Mouse (Mus musculus) urinary bladder, postnatal 25 days (tissue): ENCODE results near the gene Wnt4.
A peak's percentile ranks its signal among the peaks of the same experiment; 100 is the strongest.

Source experiments
- DNase-seq: peaks from one replicate; pipeline ENCODE4 v3.0.0; 2022; ENCODE audit warnings: low spot score

The Wnt4 gene

DNA sequence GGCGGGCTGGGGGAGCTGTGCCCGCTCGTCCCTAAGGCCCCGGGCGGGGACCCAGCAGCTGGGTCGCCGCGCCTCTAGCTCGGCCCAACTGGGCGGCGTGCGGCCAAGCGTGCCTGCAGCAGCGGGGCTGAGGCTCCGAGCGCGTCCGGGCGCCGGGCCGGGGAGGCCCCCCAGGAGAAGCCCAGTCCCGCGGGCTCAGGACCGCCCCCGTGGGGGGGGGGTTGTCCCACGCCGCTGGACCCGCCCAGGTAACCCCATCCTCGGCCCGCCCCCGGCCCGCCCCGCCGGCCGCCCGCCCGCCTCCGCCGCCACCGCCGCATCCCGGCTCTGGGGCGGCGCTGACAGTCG, at the start of gene Wnt4:
TSS of gene Wnt4 (plus strand) at position 324 of the 348 bp plus-strand sequence.
- DNase-seq = peak; percentile 78

DNA sequence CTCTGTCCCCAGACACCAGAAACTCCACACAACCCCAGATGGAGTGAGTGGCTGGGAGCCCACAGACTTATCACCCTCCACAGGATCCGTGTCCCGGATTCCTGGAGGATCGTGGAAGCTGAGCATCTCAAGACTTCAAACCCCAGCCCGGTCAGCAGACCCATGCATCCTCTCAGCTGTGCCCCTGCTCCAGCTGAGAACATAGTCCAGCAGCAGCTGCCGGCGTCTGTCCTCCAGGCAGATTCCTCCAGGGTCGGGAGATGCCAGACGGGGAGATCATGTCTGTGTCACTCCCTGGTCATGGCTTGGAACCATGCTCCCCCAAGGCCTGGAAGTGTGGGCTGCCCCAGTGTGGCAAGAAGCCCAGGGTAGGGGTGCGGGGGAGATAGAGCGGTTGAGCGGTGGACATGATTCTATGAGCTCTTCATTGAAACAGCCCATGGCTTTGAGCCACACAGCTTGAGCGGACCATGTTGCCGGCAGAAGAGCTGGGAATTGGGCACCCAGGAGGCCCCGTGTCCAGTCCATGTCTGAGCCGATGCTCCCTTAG, 48.6 kb upstream of the Wnt4 start:
- DNase-seq = no peak

DNA sequence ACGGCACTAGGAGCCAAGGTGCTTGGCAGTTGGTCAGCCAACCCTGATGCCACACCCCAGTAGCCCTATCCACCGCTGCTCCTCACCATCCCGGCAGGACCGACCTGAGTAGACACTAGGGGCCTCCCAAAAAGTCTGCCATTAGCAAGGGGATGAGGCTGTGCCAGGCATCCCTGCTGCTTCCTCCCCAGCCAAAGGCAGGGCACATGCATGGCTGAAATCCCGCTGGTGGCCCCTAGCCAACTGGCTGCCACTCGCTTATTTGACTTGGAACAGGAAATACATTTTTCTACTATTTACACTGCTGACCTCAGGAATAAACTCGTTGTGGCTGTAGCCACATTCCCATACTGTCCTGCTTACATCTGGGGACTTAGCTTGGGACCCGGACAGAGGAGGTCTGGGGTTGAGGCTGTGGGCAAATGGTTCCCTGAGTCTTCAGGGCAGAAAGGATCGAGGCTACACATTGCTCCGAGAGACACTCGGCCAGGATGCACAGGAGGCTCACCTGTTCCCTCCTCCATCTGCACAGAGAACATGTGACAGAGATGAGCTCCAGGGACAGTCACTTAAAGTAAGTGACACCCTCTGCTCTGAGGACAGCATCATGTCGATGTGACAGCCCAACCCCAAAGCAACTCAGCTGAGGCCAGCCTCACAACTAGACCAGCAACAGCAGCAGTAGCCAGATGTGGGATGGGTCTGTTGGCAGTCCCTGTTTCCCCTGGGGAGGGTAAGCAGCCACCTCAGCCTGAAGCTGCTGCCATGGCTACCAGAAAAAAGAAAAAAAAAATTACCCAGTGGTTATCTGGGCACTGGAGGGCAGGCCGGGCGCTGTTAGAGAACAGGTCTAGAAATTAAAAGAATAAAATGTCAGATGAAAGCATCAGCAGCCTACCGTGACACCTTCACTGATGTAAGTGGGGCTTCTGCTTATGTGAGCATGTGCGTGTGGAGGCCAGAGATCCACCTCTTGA, 45.5 kb upstream of the Wnt4 start:
- peak; percentile 58 for DNase-seq

DNA sequence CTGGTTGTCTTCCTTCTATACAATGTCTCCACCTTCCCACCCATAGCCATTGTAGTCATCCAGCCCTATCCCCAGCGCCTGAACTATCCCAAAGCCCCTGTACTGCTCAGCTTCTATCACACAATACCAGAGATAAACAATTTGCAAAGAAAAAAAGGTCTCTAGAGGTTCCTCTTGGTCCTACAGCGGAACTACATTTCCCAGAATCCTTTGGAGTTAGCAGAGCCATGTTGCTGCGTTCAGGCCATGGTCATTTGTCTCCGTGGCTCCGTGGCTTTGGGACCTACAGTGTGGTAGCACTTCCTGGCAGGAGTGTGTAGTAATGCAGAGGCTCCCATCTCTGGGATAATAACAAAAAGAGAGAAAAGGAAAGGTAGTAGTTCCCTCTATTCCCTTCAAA, 43.7 kb upstream of the Wnt4 start:
- DNase-seq = no peak

DNA sequence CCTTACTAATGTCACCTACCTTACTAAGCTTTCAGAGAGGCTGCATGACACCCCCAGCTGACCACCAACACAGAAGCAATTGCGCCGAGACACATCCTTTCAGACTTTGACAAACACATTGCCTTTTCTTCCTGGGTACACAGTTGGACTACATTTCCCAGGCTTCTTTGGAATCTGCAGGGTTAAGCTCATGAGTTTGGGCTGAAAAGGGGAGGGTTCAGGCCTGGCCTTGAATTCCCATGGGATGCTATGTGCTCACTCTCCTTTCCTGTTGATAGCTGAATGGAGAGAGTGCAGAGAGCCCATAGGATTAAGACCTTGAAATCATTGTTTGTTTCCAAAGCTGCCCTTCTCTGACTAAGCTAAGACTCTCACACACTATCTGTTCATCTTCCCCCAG, 42.8 kb upstream of the Wnt4 start:
- DNase-seq = no peak

DNA sequence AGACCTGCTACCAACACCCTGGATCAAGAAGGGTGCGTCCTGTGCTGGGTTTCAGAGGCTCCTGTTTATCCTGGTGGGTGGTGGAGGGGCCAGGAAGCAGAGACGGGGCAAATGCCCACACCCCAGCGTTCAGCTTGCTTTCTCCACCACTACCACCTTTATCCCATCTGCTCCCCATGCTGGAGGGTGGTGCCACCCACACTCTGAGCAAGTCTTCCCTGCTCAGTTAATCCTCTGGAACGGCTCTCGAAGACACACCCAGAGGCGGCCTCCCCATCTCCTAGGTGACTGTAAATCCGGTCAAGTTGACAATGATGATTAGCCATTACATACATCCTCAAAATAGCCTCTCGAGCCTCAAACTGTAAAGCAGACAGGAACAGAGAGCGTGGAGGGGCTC, 41.9 kb upstream of the Wnt4 start:
- DNase-seq = no peak

DNA sequence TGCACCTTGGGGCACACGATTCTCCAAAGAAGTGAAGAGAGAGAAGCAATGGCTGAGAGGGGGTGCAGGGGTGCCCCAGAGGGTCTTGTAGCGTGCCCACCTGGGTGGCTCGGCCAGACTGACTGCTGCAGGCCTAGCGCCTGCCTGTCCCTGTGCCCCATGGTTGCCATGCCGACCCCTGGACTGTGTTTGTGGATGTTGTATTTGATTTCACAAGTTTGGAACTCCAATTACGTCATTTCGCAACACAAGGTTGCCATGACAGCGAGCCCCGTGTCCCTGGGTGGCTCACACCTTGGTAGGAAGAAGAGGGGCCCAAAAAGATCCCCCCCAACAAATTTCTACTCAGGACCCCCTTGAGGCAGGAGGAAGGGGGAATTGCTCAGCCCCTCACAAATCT, 32.4 kb upstream of the Wnt4 start:
- DNase-seq = no peak

DNA sequence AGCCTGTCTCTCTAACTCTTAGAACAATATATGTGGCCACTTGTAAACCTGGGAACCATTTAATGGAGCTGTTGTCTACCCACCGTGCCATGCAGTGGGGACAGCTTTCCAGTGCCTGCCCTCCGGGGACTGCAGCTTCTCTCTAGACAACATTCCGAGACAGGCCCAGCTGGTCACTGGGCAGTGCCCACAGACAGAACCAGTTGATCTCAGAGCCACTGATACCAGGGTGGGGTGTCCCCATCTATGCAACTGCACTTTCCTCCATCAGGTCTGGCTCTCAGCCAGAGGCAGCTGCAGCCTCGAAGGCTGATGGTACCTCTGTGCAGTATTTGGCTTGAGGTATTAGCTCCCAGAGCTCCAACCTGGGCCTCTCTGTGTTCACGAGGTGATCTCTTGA, 27.0 kb upstream of the Wnt4 start:
- peak; percentile 44 for DNase-seq

DNA sequence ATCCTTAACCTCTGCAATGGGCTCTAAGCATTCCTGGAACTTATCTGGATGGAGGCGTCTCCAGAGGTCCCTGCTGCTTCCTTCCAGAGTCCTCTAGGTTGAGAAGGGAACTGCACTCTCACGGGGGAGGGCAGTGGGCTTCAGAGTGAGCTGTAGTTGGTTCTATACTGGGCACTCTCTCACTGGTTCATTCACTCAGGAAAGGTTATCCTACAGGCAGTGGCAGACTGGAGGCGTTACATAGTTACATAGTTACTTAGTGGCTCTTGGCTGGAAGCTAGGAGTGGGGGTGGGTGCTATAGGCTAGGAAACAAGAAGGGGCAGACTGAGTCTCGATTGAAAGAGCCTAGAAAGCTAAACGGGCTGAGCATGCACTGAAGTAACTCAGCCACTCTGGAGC, 26.4 kb upstream of the Wnt4 start:
- DNase-seq = no peak

DNA sequence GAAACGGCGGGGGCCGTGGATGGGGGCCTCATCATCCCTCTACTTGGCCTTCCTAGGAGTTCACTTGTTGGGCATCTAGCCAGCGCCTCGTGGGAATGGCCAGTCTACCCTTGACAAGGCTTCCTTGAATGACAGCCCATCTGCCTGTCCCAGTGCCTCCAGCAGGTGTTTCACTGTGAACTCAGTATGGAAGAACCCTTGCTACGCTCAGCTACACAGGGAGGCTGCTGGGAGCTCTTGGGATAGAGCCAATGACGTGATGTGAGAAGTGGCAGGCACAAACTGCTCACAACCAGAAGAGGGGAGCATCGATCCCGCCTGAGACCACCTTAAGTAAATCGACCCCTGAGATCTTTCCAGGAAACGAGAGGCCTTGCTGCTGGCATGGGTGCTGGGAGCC, 23.7 kb upstream of the Wnt4 start:
- no peak for DNase-seq

DNA sequence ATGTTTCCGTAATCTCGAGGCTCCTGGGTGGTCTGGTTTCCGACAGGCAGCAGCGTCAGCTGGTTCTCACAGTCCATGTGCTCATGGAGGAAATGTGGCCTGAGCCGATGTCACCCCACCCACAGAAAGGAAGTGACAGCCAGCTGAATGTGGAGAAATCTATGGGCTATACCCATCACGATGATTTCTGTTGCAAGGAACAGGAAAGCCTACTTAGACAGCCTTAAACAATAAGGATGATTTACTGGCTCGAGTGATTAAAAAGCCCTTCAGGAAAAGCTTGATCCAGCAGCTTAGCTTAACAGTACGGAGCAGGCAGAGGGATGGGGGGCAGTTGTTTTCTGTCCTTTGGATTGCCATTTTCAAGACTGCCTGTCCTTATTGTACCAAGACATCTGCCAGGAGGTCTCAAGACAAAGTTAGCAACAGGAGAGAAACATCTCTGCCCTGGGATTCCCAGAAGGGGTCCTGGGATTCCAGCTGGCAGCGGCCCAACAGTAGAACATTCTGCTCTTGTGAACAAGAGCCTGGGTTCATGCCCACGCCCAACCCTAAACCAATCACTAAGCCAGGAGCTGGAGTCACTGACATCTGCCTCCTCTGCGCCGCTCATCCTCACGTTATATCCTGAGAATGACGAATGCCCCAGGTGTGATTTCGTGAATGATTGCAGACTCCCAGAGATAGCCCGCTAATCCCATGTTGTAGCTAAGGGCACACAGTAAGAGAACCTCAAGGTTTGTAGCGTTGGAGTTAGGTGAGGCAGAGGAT, 22.9 kb upstream of the Wnt4 start:
- DNase-seq = no peak

DNA sequence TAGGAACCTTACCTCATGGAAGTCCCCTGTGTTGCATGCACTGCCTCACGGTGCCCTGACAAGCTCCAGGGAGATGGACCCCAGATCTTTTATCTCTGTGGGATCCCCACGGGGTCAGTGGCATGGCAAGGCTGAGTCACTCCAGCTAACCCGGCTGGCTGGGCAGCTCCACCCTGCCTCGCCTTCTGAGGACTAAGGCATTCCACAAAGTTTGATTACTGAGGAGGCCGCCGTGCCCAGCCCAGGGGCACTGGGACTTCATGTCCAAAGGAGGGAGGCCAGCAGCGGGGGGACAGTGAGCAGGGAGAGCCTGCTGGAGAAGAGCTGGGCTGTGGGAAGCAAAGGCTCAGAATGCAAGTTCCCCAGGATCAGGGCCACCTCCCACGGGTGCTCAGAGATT, 21.7 kb upstream of the Wnt4 start:
- peak; percentile 46 for DNase-seq

DNA sequence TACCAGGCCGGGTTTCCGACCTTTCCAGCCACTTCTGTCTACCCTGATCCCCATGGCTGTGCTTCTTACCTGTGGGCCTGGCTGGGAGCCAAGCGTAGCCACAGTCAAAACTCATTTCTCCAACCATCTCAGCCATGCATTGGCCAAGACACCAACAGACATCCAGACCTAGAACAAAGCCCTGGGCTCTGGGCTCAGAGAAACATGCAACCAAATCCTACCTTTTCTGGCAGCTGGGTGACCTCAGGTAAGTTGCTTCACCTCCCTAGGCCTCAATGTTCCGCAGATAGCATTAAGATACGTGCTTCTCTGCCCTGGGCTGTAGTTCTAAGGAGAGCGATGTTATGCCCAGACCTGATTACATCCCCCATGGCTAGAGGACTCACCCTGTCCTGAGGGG, 15.5 kb upstream of the Wnt4 start:
- DNase-seq = no peak

DNA sequence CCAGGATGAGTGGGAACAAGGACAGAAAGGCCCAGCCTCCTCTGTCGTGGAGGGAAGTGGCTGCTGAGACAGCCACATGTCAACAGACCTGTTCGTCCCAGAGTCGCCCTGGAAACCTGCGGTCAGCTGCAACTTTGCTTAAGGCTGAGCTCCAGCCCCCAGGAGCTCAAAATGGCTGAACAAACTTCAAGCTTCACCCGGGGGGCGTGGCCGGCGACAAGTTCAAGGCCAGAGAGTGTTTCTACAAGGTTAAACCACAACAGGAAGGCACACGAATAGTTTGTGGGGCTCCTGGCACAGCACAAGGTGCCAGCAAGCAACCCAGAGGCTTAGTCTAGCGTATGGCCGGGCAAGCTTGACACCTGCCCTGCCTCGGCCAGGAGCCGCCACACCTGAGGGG, 13.2 kb upstream of the Wnt4 start:
- no peak for DNase-seq

DNA sequence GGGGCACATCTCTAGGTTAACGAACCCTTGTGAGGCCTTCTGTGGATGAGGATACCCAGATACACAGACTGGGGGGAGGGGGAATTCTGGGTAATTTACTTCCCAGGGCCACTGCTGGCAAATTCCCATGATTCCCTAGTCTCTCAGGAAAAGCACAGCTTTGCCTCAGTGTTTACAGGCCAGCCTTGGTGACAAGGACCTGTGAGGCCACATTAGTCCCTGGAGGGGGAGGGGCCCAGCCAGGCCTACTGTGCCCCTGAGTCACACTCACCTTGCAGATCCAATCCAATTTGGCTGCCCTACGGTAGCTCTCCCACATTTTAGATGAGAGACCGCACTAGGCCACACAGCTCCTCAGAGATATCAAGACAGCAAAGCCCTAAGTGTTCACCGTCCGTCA, 12.2 kb upstream of the Wnt4 start:
- no peak for DNase-seq

DNA sequence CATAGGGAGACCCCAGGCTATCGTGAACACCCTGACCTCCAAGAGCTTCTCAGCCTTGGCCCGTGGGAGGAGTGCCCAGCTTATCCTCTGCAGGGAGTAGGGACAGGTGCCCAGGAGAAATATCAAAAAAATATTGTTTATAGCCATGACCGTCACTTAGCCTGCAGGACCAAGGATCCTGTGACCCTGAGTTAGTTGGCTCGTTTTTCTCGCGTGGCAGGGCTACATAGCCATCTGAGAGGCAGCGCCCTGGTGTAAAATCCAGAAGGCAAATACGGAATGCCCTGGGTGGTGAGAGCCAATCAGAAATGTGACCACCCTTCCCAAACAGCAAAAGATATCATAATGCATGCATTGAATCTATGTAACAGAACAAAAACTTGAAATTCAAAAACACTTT, 8.7 kb upstream of the Wnt4 start:
- no peak for DNase-seq

DNA sequence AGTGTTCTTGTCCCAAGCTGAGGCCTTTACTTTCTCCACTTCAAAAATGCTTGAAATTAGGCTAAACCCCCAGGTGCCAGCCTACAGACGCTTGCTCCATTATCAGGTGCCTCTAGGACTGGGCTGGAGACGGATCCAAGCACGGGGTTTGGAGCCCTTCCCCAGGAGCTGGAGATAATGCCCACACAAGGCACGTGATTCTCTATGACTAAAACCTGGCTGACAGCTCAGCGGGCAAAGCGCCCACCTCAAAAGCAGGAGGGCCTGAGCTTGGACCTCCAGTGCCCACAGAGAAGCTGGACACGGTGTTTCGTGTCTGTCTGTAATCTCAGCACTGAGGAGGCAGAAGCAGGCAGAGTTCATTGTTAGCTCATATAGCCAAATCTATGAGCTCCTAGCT, 5.4 kb upstream of the Wnt4 start:
- DNase-seq = no peak

DNA sequence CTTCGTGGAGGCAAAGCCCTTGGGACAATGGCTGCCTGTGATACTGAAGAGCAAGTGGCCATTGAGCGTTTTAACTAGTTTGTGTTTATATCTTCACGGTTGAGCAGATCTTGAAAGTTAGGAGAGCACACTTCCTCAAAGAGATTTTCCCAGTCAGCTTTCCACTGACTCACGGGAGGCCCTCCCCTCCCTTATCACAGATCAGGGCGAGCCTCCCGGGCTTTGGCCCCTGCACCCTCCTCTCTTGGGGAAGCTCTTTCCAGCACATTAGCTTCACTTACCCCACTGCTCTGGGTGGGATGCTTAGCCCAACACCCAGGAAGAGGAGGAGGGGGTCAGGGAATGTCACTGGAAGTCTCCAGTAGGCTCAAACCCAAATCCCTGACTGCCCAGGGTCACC, 3.0 kb upstream of the Wnt4 start:
- DNase-seq = no peak

DNA sequence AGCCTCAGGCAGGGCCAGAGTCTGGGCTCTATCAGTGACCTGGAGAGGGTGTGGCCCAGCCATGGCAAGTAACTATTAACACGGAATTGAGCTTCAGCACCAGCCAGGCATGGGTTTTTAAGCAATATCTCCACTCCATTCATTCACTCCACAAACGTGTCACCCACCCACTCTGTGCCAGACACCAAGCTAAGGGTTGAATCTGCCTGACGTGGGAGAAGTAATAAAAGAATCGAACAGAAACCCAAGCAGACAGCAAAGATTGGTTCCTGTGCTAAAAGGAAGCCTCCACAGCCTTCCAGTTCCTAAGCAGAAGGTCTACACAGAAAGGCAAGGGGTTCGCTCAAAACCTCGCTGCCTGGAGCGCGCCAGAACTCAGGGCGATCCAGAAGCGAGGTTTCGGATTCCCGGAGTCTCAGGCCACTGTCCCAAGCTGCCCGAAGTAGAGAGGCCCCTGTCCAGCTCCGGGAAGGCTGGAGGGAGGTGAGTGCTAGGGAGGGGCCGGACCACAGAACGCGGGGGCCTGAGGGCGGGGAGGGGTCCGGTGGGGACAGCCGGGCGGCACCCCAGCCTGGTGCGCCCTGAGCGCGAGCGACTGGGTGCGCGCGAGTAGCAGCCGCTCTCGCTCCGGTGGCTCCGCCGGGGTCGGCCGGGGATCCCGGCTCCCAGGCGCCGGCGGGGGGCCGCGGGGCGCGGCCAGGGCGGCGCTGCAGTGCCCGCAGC, 685 bp upstream of the Wnt4 start:
- DNase-seq = no peak

DNA sequence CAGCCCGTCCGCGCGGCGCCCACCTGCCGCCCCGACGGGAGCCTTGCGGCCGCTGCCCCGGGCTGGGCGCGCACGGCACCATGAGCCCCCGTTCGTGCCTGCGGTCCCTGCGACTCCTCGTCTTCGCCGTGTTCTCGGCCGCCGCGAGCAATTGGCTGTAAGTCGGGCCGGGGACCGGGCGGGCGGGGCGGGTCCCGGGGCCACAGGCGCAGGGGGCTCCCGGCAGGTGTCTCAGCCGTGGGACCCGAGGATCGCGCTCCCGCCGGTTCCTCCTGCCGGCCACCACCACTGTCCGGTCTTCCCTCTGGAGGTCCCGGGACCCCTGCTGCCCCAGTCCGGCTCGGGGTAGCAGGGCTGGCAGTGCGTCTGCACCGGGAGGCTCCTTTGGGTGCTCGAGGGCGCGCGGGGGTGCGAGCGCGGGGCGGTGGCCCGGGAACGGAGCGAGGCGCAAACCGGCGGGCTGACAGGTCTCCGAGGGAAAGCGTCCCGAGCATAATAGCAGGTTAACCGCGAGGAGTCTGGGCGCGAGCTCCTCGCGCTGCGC, 383 bp downstream of the Wnt4 start:
- no peak for DNase-seq

DNA sequence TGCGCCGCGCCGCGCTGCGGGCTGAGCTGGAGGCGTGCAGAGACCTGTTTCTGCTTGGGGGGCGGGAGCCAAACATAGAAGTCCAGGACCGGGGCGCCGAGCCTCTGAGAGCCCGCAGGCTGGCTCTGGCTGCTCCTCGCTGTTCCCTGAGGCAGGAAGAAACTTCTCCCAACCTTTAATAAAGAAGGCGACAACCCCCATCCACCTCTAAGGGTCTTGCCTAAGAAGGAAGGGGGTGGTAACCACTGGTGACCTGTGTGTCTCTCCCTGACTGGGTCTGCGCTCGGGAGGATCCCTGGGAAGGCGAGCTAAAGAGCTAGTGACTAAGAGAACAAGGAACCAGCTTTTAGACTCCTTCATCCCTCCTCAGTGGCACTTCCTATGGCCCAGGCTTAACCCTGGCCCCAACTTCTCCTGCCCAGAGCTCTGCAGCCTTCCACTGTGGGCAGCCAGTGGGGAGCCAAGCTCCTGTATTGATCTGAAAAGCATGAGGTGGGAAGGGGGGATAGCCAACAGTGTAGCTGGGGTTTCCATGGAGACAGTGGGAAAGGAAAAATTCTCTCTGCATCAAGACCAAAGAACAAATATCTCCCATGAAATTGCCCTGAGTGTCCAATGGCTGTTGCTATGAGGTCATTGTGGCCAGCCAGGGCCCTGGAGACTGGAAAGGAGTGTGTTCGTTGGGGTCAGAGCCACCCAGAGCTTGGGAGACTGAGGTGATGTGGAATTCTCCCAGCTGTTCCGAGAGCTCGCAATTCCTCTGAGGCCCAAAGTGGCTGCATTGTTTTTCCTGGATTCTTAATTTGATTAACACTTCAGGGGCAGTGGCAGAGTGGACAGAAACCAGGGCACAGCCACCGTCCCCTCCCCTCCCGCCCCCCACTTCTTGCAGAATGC, 1.1 kb downstream of the Wnt4 start:
- DNase-seq = no peak
